Mouse (Mus musculus) bone marrow, adult 2 months (tissue): ENCODE measurements around the gene Csf2rb2. TPM values are rescaled to one million over a fixed set of nuclear protein-coding genes. Genes with fewer than 3 reads are reported as not detected.
"Not testable (repeated sequence)": the region's sequence is repeated elsewhere in the genome, so short reads cannot be mapped to it uniquely, and the experiment has no call there.

Source experiments
- H3K27ac ChIP-seq: fragments of 200-500 bp; 2 replicates; pipeline ENCODE4 v1.5.1; 2012; ENCODE audit warnings: low read depth, mild to moderate bottlenecking, control low read depth, inconsistent platforms, low read length; ENCODE audit not compliant: control insufficient read depth, poor library complexity, insufficient read depth
- H3K4me1 ChIP-seq: fragments of 200-500 bp; 2 replicates; pipeline ENCODE4 v1.6.1; 2011; ENCODE audit warnings: low read length; ENCODE audit not compliant: control insufficient read depth, insufficient read depth
- H3K4me3 ChIP-seq: fragments of 200-500 bp; replicated peaks from 2 replicates; pipeline ENCODE3; 2011; ENCODE audit warnings: mild to moderate bottlenecking, low read depth, low read length, control low read depth; ENCODE audit not compliant: control insufficient read depth
- CTCF ChIP-seq: fragments of 200-500 bp; IDR thresholded peaks from 2 replicates; pipeline ENCODE4 v1.5.1; 2011; ENCODE audit warnings: low read length, control low read depth; ENCODE audit not compliant: control insufficient read depth, insufficient read depth
- POLR2A ChIP-seq: fragments of 200-500 bp; IDR thresholded peaks from 2 replicates; pipeline ENCODE4 v1.6.1; 2011; ENCODE audit warnings: low read depth, mild to moderate bottlenecking, control low read depth, low read length, borderline replicate concordance; ENCODE audit not compliant: control insufficient read depth
- WGBS: fragments of 180-500 bp; shearing (Covaris S2); methylation state at CpG from one replicate; pipeline ENCODE4 v1.1.7; 2018; 5-methylcytosine and 5-hydroxymethylcytosine counted together
- polyA plus RNA-seq: library from polyadenylated mRNA; stranded (reverse); fragments of >200 nt; gene quantifications from 2 replicates; pipeline ENCODE4 v1.2.4, GENCODE M21; 2011; ENCODE audit warnings: low replicate concordance; ENCODE audit not compliant: missing spikeins, insufficient read depth, insufficient read length

Gene Csf2rb2
- polyA plus RNA-seq, 1 experiment: 5.3 TPM

GRCm38 (mm10) chr15:78332981-78333380 is 27.5 kb upstream of the Csf2rb2 start:
- Histone ChIP-seq H3K4me1 (peaks cover 5% of the 10 kb centered on the region; the same call in 1 of the 2 replicates), H3K4me3 (no peak overlapping the region), H3K27ac (no peak overlapping the region)
- TF ChIP-seq POLR2A: no peak
- no peak for TF ChIP-seq CTCF
- WGBS: 53% methylated on average over 6 of the region's 6 CpGs

- no peak overlapping the region for H3K27ac ChIP-seq
- 29% methylated on average over 5 of the region's 5 CpGs for WGBS
Observed at GRCm38 (mm10) chr15:78331523-78332340, 26.2 kb upstream of the Csf2rb2 start.

GRCm38 (mm10) chr15:78330706-78331105 is 25.2 kb upstream of the Csf2rb2 start:
- Histone ChIP-seq H3K4me1 (peaks cover 5% of the 10 kb centered on the region; the same call in 1 of the 2 replicates), H3K4me3 (no peak overlapping the region), H3K27ac (no peak overlapping the region)
- WGBS: 62% methylated on average over 4 of the region's 4 CpGs
- TF ChIP-seq CTCF: no peak
- TF ChIP-seq POLR2A: no peak

More at GRCm38 (mm10) chr15:78331523-78332340, 26.2 kb upstream of the Csf2rb2 start:
- no peak overlapping the region for H3K4me3 ChIP-seq
- TF ChIP-seq POLR2A (no peak), CTCF (no peak)
- peaks cover 5% of the 10 kb centered on the region; the same call in 1 of the 2 replicates for H3K4me1 ChIP-seq

GRCm38 (mm10) chr15:78329972-78330371 is 24.5 kb upstream of the Csf2rb2 start:
- not testable (repeated sequence) for H3K27ac ChIP-seq, H3K4me3 ChIP-seq, H3K4me1 ChIP-seq
- 58% methylated on average over 6 of the region's 6 CpGs for WGBS

GRCm38 (mm10) chr15:78328520-78329097 is 23.1 kb upstream of the Csf2rb2 start:
- TF ChIP-seq POLR2A: no peak
- no peak for TF ChIP-seq CTCF
- peaks cover 9% of the 10 kb centered on the region; the same call in 1 of the 2 replicates for H3K4me1 ChIP-seq
- 71% methylated on average over 3 of the region's 3 CpGs for WGBS
- H3K27ac ChIP-seq: no peak overlapping the region
- peak overlapping the region; percentile 40 for H3K4me3 ChIP-seq

GRCm38 (mm10) chr15:78327753-78328341 is 22.3 kb upstream of the Csf2rb2 start:
- 59% methylated on average over 6 of the region's 6 CpGs for WGBS
- peak overlapping the region; percentile 31 for H3K4me3 ChIP-seq
- not testable (repeated sequence) for H3K4me1 ChIP-seq, H3K27ac ChIP-seq

GRCm38 (mm10) chr15:78326747-78327146 is 21.2 kb upstream of the Csf2rb2 start:
- Histone ChIP-seq H3K4me3 (peak overlapping the region; percentile 79), H3K4me1 (peaks cover 8% of the 10 kb centered on the region; the same call in 1 of the 2 replicates), H3K27ac (peak overlapping the region; percentile 11; the same call in 1 of the 2 replicates)
- 70% methylated on average over 10 of the region's 10 CpGs for WGBS
- TF ChIP-seq CTCF (no peak), POLR2A (no peak)

GRCm38 (mm10) chr15:78325671-78326339 is 20.3 kb upstream of the Csf2rb2 start, which contains the start of gene Csf2rb:
TSS of gene Csf2rb (plus strand) at chr15:78325752.
- peaks cover 9% of the 10 kb centered on the region; the same call in 1 of the 2 replicates for H3K4me1 ChIP-seq
- H3K27ac ChIP-seq: peak within 1 kb of the TSS; percentile 81
- WGBS: 8% methylated on average over 11 of the region's 11 CpGs
- peak within 1 kb of the TSS; percentile 79 for H3K4me3 ChIP-seq
- peak; percentile 66; the same call in 1 of the 2 replicates for TF ChIP-seq POLR2A
- no peak for TF ChIP-seq CTCF
